Mouse (Mus musculus): ENCODE results near the gene Limk1. TPM values are rescaled to one million over a fixed set of nuclear protein-coding genes. Genes with fewer than 3 reads are reported as not detected.
A peak's percentile ranks its signal among the peaks of the same experiment; 100 is the strongest.

Limk1 gene
- polyA plus RNA-seq, 1 experiment, result 7.3 TPM

GRCm38 (mm10) chr5:134607121-134607520 is 81.3 kb downstream of the Limk1 start:
- 76% methylated on average over 5 of the region's 5 CpGs for WGBS
- no peak for TF ChIP-seq CTCF (conservative IDR thresholded peaks at IDR 0.05; ENCODE audit: insufficient read depth, insufficient read length, low read depth, low read length)
- no peak for TF ChIP-seq POLR2A (IDR thresholded peaks at IDR 0.05; ENCODE audit: low read depth, low read length)

GRCm38 (mm10) chr5:134606314-134606713 is 82.1 kb downstream of the Limk1 start:
- DNase-seq, result no peak

More at GRCm38 (mm10) chr5:134607121-134607520, 81.3 kb downstream of the Limk1 start:
- Histone ChIP-seq H3K27ac (ENCODE audit: insufficient read depth, low read depth, low read length) (no peak overlapping the region), H3K4me3 (ENCODE audit: insufficient read depth, low read depth, low read length) (no peak overlapping the region), H3K36me3 (ENCODE audit: control insufficient read depth, insufficient read depth, low read length) (no peaks in the 10 kb centered on the region), H3K27me3 (replicated peaks; ENCODE audit: control insufficient read depth, insufficient read depth, low read length) (no peaks in the 10 kb centered on the region), H3K4me1 (ENCODE audit: control insufficient read depth, insufficient read depth, low read length) (no peaks in the 10 kb centered on the region)
- no peak for DNase-seq

More at GRCm38 (mm10) chr5:134606314-134606713, 82.1 kb downstream of the Limk1 start:
- Histone ChIP-seq H3K4me3 (ENCODE audit: insufficient read depth, low read depth, low read length) (no peak overlapping the region), H3K27me3 (replicated peaks; ENCODE audit: control insufficient read depth, insufficient read depth, low read length) (no peaks in the 10 kb centered on the region), H3K27ac (ENCODE audit: insufficient read depth, low read depth, low read length) (no peak overlapping the region), H3K4me1 (ENCODE audit: control insufficient read depth, insufficient read depth, low read length) (no peaks in the 10 kb centered on the region), H3K36me3 (ENCODE audit: control insufficient read depth, insufficient read depth, low read length) (no peaks in the 10 kb centered on the region)
- TF ChIP-seq POLR2A (IDR thresholded peaks at IDR 0.05; ENCODE audit: low read depth, low read length), result no peak
- TF ChIP-seq CTCF (conservative IDR thresholded peaks at IDR 0.05; ENCODE audit: insufficient read depth, insufficient read length, low read depth, low read length), result 0 out of 2 replicates have a peak, but pooled peaks have one; percentile 16

Other genes starting within 250 kb of the Limk1 start
- gene Gtf2ird1, start 231.9 kb downstream of the Limk1 start, polyA plus RNA-seq (2012; rRNA removed), result 22.4 and 24.0 TPM in 2 replicates
- gene Clip2, start 136.2 kb downstream of the Limk1 start, polyA plus RNA-seq (2012; rRNA removed), result 22.4 and 25.2 TPM in 2 replicates
- gene Syna, start 128.4 kb downstream of the Limk1 start, polyA plus RNA-seq (2012; rRNA removed), result 0.34 and 0.48 TPM in 2 replicates
- 65.5 and 76.4 TPM in 2 replicates for gene Rfc2, start 107.2 kb downstream of the Limk1 start, polyA plus RNA-seq (2012; rRNA removed)
- 1.8 and 3.3 TPM in 2 replicates for gene Lat2, start 73.6 kb downstream of the Limk1 start, polyA plus RNA-seq (2012; rRNA removed)
- 192 and 218 TPM in 2 replicates for gene Eif4h, start 49.1 kb downstream of the Limk1 start, polyA plus RNA-seq (2012; rRNA removed)
- 23.6 and 30.8 TPM in 2 replicates for gene Eln, start 58.7 kb upstream of the Limk1 start, polyA plus RNA-seq (2012; rRNA removed)
- gene Tmem270, start 218.1 kb upstream of the Limk1 start, polyA plus RNA-seq (2012; rRNA removed), result 0.09 TPM in 1 of 2 replicates, not detected in the other
- gene Cldn13, start 226.9 kb upstream of the Limk1 start, polyA plus RNA-seq (2012; rRNA removed), result not detected in 2 replicates
- gene Mettl27, start 243.8 kb upstream of the Limk1 start, polyA plus RNA-seq (2012; rRNA removed), result 33.7 and 38.0 TPM in 2 replicates

Measured in kidney, adult 2 months (tissue).